Mouse (Mus musculus) liver, embryonic 14.5 days (tissue): ENCODE data around the gene Rara.
A peak's percentile ranks its signal among the peaks of the same experiment; 100 is the strongest.

Experiments
- CTCF ChIP-seq: IDR thresholded peaks from 2 replicates; pipeline ENCODE4 v1.5.1; 2016; ENCODE audit warnings: antibody characterized with exemption, low read depth, control low read depth
- EP300 ChIP-seq: IDR thresholded peaks from 2 replicates; pipeline ENCODE4 v1.6.1; 2016; ENCODE audit warnings: antibody characterized with exemption, low read depth

GRCm38 (mm10) chr11:98911498-98911897 is 16.1 kb upstream of the Rara start:
- TF ChIP-seq CTCF (no peak), EP300 (peak; percentile 82)
